Mouse (Mus musculus): ENCODE measurements around the gene Pde4a.
"Not testable (repeated sequence)": the region's sequence is repeated elsewhere in the genome, so short reads cannot be mapped to it uniquely, and the experiment has no call there.

Gene Pde4a

DNA sequence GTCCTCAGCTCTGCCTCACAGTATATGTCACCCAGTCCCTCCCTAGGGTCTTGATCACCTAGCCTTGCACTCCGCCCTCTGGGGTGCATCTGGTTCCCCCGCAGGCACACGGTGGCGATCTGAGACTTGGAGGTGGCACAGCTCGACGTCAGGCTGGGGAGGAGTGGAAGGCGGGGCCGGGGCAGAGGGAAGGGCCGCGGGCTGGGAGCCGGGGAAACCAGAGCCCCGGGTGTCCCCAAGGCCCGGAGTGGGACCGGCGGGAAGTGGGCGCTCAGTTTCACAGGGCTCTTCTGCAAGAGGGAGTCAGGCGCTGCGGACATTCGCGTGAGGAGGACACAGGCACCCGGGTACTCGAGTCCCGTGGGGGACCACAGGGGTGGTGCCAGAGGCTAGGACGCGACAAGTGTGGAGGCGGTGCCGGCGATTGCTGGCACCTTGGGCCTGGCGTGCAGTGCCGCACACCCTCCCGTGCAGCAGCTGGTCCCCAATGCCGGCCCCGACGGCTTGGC lies 18.4 kb downstream of the Pde4a start:
- peak; percentile 48 for DNase-seq (ENCODE audit: low spot score)

DNA sequence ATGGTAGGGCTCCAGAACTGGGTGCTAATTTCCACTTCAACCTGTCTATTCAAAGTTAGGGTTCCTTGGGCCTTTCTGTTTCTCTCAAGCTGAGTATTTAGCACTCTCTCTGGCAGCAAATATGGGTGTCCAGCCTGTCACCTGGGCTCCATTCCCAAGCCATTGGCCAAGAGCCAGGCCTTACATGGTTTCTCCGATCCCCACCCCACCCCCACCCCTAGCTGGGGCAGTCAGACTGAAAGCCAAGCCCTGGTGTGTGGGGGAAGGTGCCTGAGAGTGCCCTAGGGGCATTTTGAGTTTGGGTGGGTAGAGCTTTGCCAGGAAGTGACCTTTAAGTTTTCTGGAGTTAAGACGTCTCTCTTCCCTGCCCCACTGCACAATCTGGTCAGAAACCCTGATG lies 19.2 kb downstream of the Pde4a start:
- DNase-seq (ENCODE audit: low spot score) = no peak

DNA sequence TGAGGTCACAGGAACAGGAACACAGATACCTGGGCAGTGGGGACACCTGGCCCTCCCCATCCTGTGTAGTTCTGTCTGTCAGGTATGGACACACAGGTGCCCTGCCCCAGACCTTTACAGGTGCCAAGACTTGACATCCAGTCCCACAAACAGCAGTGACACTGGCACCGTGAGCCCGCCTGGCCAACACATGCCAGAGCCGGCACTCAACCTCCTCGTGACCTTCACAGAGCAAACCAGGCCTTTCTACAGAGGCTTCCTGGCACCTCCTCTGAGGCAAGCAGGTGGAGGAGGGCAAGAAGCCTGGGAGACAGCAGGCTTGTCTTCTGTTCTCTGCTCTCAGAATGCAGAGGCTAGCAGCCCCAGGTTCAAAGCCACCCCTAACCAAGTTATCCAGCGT lies 19.9 kb downstream of the Pde4a start:
- DNase-seq (ENCODE audit: low spot score) = no peak

DNA sequence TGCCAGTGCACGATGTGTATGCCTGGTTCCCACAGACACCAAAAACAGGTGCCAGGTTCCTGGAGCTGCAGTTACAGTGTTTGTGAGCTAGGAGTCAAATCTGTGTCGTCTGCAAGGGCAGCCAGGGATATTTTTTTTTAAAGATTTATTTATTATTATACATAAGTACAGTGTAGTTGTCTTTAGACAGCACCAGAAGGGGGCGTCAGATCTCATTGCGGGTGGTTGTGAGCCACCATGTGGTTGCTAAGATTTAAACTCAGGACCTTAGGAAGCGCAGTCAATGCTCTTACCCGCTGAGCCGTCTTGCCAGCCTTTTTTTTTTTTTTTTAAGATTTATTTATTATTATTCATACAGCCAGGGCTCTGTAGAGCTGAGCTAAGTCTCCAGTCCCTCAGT lies 24.4 kb downstream of the Pde4a start:
- no peak for DNase-seq (ENCODE audit: low spot score)

DNA sequence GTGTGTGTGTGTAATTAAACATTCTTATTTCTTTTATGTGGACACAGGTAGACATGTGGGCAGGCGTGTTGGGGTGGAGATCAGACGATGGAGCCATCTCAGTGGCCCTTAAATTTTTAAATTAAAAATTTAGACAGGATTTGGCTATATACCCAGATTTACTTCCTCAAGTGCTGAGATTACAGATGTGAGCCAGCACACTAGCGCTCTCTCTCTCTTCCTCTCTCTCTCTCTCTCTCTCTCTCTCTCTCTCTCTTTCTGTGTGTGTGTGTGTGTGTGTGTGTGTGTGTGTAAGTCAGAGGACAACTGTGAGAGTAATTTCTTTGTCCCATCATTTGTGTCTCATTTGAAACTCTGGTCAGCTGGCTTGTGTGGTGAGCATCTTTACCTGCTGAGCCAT lies 25.2 kb downstream of the Pde4a start:
- DNase-seq (ENCODE audit: low spot score) = no peak

DNA sequence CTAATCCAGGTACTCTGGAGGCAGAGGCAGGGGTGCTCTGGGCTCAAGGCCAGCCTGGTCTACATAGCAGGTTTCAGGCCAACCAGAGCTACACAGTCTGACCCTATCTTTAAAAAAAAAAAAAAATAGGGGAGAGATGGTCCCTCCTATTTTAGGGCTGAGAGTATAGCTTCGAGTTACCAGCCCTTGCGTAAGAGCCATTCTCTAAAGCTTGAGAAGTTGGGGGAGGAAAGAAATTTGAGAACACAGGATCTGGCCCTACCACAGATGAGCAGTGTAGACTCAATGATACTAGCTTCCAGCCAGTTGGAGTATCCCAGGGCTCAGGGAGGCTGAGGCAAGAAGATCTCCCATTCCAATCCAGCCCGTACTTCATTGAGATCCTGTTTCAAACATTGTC lies 28.3 kb downstream of the Pde4a start:
- no peak for DNase-seq (ENCODE audit: low spot score)

DNA sequence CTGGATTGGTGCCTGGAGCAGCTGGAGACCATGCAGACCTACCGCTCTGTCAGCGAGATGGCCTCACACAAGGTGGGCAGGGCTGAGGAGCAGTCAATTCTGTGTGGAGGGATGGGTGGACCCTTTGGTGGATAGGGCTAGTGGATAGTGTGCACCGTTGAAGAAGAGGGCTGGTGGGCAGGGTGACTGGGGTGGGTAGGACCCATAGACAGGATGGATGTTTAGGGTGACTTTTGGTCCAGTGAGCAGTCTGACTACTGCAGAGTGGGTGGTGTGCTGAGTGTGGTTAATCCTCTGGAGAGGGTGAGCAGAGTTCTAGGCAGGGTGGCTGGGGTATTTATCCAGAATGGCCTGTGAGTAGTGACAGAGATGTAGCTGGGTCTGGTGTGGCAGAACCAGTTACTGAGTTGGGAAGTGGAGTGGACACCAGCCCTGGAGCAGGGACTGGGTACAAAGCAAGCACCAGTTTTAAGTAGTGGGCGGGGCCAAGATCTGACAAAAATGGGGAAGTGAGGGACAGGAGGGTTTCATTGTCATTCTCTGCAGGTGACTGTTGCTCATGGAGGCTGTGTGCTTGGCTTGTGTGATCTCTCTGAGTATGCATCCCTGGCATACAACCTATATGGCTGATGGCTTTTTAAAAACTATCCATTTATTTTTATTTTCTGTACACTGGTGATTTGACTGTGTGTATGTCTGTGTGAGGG lies 29.4 kb downstream of the Pde4a start:
- DNase-seq (ENCODE audit: low spot score) = no peak

DNA sequence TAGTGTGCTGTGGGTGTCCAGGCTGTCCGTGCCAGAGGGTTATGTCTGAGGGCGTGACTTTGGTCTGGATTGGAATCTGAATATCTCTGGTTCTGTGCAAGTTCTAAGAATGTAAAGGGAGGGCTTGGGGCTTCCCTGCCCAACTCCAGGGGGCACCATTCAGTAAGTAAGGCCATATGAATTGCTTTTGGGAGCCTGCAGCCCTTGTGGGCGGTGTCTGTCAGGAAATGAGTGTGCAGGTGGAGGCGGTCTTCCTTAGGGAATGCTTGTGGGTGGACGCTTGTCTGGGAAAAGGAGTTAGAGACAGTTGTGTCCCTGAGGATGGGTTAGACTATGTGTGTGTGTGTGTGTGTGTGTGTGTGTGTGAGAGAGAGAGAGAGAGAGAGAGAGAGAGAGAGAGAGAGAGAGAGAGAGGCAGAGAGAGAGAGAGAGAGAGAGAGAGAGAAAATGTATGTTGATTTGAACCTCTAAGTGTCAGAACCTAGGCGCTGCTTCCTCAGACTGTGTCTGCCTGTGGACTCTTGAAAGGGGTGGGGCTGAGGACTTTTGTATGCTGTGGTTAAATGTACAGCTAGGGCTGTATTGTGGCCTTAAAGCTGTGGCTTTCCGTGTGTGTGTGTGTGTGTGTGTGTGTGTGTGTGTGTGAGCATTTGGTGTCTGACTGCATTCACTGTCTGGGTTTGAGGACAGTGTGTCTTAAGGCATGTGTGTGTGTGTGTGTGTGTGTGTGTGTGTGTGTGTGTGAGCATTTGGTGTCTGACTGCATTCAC lies 30.4 kb downstream of the Pde4a start:
- DNase-seq (ENCODE audit: low spot score) = not testable (repeated sequence)

DNA sequence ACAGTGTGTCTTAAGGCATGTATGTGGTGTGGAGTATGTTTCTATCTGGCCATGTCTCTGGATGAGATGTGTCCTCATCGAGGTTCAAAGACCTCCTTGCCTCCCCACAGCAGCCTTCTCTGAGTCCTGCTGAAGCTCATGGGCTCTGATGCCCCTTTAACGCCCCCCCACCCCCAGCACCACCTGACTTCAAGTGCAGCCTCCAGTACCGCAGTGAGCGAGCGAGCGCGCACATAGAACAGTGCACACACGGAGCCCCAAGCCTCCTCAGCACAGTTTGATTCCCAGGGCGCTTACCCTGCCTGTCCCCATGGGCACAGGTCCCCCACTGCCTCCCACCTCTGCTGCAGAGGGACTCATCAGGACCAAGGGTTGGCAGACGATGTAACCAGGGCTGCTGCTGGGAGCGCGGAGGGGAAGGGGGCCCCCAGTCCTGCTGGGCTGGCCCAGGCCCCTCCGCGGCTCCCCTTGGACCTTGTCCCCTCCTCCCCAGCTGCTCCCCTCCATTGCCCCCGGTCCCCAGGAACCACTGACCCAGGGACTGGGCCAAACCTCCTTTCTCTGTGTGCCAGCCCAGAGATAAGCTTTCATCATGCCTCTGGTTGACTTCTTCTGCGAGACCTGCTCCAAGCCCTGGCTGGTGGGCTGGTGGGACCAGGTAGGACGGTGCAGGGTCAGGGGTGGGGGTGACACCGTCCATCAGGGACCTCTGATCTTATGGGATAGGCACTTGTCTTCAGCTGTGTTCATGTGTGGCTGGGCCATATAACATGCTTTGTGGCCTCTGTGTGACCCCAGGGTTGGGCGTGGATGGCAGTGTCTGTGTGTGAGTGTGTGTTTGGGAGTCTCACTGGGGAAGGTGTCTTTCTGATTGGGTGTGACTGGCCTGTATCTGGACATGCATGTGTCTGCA lies 31.3 kb downstream of the Pde4a start:
- no peak for DNase-seq (ENCODE audit: low spot score)

DNA sequence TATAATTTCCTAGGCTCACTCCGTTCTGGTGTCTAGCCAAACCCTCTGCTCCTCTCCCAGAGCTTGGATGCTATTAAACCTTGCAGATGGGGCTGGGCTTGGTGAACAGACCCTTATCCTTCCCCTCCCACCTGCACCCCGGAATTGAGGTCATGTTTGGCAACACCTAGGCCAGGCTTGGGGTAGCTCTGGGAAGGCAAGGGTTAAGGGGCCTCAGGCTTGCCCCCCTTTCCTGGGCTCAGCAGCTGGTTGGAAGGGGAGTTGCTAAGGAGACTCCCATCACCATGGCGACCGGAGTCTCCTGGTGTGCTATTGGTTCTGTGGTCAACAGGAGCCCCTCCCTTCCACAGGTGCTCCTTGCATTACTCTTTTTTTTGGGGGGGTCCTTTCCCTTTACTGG lies 32.5 kb downstream of the Pde4a start:
- DNase-seq (ENCODE audit: low spot score) = no peak

DNA sequence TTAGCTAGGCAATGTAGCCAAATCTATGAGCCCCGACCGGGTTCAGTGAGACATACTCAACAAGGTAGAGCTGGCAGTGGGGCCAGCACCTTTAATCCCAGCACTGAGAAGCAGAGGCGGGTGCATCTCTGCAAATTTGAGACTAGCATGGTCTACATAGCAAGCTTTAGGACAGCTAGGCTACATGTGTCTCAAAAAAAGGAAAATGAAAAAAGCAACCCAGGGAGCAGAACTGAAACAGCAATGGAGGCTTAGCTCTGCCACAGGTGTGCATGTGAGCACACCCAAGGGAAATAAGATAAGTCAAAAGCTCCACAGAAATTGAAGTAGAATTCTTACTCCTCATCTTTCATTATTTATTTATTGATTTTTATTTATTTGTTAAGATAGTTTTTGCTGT lies 33.4 kb downstream of the Pde4a start:
- no peak for DNase-seq (ENCODE audit: low spot score)

DNA sequence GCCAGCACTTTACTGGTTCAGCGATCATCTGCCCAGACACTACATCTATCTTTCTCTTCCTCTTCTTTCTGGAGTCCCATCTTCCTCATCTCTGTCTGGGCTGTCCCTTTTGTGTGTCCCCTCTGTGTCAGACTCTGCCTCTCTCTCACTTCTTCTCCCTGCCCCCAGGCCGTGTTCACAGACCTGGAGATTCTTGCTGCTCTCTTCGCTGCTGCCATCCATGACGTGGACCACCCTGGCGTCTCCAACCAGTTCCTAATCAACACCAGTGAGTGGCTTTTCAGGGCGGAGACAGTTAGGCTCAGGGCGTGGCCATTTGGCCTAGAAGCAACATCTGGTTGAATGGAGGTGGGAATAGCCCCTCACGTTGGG lies 38.6 kb downstream of the Pde4a start:
- DNase-seq (ENCODE audit: low spot score) = no peak

DNA sequence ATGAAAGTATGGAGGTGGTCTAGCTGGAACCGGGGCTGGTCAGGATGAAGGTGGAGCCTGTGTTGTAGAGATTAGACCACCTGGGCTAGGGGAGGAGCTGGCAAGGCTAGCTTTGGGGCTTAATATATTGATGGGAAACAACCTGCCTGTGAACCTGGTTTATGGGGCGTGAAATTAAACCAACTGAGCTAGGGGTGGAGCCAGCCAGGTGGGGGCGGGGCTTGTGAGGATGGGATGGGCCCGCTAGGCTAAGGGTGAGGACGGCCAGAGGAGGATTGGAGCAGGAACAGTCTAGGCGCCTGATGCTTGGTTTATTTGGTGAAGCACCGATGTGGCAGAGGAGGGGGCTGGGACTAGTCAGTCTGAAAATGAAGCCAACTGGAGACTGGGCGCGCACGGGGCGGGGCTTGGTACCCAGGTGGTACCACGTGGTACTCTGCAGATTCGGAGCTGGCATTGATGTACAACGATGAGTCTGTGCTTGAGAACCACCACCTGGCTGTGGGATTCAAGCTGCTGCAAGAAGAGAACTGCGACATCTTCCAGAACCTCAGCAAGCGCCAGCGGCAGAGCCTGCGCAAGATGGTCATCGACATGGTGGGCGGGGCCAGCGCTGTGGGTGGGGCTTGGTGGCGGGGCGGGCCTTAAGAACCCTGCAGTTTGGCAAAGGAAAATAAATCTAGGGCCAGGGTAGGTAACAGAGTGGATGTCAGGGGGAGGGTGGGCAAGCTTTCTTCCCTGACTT lies 39.2 kb downstream of the Pde4a start:
- DNase-seq (ENCODE audit: low spot score) = no peak

DNA sequence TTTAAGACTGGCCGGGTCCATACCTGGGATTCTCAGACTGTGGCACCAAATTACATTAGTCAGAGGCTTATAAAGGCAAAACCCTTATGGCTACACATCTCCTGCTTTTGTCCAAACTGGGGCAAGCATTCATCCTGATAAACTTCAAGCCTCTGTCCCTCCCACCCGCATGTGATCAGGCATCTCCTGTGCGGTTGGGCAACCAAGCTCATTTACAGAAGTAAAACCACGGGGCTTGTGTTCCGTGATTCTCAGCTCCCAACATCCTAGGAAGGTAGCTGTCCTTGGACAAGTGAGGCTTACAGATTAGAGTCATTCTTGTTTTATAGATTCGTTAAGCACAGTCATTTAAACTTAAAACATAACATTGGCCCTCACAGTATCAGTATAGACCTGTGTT lies 41.3 kb downstream of the Pde4a start:
- no peak for DNase-seq (ENCODE audit: low spot score)

DNA sequence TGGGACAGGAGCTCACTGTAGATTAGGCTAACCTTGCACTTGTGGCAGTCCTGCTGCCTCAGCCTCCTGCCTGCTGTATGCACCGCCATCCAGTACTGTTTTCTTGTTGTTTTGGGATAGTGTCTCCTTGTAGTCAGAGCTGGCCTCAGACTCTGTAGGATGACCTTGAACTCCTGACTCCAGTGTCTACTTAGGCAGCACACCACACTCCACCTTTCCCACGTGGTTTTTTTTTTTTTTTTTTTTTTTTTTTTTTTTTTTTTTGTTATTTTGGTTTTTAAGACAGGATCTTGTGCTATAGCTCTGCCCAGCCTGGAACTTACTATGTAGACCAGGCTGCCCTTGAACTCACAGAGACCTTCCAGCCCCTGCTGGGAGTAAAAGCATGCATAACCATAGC lies 43.1 kb downstream of the Pde4a start:
- DNase-seq (ENCODE audit: low spot score) = no peak

DNA sequence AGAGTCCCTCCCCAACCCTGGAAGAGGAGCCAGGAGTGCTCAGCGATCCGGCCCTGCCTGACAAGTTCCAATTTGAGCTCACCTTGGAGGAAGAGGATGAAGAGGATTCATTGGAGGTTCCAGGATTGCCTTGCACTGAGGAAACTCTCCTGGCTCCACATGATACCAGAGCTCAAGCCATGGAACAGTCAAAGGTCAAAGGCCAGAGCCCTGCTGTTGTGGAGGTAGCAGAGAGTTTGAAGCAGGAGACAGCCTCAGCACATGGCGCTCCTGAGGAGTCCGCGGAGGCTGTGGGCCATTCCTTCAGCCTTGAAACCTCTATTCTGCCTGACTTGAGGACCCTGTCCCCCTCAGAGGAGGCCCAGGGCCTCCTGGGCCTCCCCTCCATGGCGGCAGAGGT lies 45.3 kb downstream of the Pde4a start:
- no peak for DNase-seq (ENCODE audit: low spot score)

DNA sequence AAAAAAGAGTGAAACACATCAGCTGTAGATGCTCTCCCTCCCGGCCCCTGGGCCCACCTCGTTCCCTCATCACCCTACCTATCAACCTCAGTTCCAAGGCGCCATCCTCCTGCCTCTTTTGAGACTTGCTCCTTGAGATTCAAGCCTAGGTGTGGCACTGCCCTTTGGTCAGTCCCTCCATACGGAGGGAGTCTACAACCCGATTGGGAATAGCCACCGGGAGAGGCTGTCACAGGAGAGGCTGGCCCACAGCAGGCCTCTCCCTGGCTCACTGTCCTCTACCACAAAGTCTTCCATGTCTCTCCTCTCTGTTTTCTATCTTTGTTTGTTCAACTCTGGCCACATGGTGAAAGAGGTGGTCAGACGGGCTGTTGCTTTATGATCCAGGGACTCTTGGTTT lies 46.1 kb downstream of the Pde4a start:
- DNase-seq (ENCODE audit: low spot score) = no peak

DNA sequence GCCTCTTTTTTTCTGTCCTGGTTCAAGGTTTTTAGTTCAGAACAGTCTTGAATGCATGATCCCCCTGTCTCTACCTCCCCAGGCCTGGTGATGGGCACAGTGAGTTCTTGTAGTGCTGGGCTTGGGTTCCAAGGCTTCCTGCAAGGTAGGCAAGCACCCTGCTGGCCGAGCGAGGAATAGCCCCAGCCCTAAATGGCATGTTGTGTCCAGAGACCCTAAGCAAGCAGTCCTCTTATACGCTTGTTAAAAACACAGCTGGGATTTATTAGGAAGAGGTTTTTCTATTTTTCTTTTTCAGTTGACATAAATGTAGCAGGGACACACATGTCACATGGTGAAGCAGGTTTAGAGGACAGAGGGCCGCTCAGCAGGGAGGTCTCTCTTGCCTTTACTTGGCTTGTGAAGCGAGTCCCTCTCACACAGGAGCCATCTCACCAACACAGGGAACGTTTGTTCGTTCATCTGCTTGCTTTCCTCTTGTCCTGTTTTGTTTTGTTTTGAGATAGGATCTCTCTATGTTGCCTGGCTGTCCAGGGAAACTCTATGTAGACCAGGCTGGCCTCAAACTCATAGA lies 48.2 kb downstream of the Pde4a start:
- no peak for DNase-seq (ENCODE audit: low spot score)

DNA sequence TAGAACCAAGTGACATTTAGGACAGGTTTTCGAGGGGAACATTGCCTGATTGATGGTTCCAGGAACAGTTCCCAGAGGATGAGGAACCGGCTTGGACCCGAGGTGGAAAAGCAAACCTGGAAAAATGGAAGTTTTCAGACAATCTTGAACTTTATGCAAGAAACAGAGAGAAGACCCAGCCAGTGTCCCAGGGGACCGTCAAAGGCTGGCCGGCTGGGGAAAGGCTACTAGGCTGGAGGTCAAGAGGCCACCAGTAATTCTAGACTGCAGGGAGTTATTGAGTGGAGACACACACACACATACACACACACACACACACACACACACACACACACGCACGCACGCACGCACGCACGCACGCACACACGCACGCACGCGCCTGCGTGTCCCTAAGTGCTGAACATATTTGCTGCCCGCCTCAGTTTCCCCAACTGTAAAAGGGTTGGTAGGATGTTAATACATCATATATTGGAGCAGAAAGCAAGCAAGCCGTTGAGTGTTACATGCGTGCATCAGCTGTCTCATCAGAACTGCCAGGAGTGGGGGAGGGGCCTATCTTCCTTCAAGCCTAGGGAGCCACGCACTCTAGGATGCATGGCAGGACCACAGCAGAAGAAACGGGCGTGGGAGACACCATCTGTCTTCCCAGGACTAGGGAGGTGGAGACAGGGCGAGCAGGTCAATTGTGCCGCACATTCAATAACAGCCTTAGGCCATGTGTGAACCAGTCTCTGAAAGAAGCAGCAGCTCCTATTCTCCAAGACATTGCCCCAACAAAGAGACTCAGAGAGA lies 50.7 kb downstream of the Pde4a start:
- no peak for DNase-seq (ENCODE audit: low spot score)

DNA sequence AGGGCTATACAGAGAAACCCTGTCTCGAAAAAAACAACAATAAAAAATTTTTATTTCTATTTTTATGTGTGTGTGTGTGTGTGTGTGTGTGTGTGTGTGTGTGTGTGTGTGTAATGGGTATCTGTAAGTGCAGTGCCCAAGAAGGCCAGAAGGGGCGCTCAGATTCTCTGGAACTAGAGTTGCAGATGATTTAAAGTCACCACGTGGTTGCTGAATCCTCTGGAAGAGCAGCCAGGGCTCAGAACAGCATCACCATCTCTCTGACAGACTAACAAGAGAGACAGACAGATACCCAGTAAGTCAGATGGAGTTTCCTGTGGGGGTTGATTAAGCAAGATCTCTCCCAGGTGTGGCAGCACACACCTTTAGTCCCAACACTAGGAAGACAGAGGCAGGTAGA lies 54.3 kb downstream of the Pde4a start:
- DNase-seq (ENCODE audit: low spot score) = no peak
